Mouse (Mus musculus): ENCODE measurements around the gene Ash1l. TPM values are rescaled to one million over a fixed set of nuclear protein-coding genes. Genes with fewer than 3 reads are reported as not detected.
A peak's percentile ranks its signal among the peaks of the same experiment; 100 is the strongest.

Gene Ash1l
- polyA plus RNA-seq, 1 experiment from 2014 or later: 17.3 TPM

DNA sequence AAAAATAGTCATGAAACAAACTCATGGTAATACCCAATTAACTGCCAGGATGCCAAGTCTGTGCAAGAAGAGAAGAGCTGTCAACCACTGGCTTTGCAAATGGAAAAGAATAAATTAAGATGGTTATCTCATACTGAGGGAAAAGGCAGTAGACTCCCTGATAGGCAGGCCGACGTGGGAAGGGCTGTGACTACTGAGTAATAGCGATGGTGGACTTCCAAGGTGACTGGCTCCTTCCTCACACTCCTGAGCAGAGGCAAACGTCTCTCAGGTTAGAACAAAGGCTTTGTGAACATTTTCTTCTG lies 152.8 kb downstream of the Ash1l start:
- Histone ChIP-seq H3K36me3 (peaks cover 22% of the 10 kb centered on the region), H3K9me3 (replicated peaks) (no peaks in the 10 kb centered on the region), H3K4me3 (no peak overlapping the region), H3K27ac (0 out of 2 replicates have a peak overlapping the region, but pooled peaks have one; percentile 17), H3K27me3 (ENCODE audit: low read depth, poor library complexity, severe bottlenecking) (no peaks in the 10 kb centered on the region), H3K4me1 (peaks cover 32% of the 10 kb centered on the region)
- no peak for DNase-seq (ENCODE audit: low spot score)
- WGBS: 80% methylated on average over 4 of the region's 4 CpGs

DNA sequence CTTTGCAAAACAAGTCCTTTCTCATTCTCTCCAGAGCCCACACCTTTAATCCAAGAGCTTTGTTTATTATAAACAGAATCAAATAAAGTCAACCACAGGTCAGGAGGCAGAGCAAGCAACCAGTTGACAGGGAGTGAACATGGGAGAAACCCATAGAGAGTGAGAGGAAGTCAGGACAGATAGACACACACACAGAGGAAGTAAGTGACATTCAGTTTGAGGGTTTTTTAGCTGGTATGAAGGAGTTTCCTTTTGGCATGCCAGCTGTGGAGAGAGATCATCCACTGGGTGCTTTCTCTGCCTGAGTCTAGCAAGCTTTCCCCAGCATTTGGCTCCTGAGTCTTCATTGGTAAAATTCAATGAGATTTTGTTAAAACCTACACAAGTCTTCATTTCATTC lies 156.5 kb downstream of the Ash1l start:
- H3K27ac ChIP-seq: no peak overlapping the region
- no peak overlapping the region for H3K4me3 ChIP-seq
- H3K36me3 ChIP-seq: no peaks in the 10 kb centered on the region
- H3K27me3 ChIP-seq (ENCODE audit: low read depth, poor library complexity, severe bottlenecking): no peaks in the 10 kb centered on the region
- no peaks in the 10 kb centered on the region for H3K9me3 ChIP-seq (replicated peaks)
- DNase-seq (ENCODE audit: low spot score): no peak
- H3K4me1 ChIP-seq: peaks cover 8% of the 10 kb centered on the region; the same call in 1 of the 2 replicates

DNA sequence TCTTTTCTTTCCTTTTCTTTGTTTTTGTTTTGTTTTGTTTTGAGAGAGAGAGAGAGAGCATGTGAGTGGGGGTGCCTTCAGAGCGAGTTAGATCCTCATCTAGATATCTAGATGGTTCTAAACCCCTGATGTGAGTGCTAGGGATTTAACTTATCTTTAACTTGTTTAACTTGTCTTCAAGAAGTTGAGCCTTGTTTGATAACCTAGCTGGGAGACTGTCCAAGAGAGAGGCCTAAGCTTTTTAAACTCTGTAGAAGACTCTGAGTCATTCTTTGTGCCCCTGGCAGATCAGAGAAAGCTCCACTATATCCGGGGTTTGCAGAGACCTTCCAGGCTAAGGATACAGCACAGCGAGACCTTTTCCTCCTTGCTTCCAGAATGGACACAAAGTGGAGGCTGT lies 157.1 kb downstream of the Ash1l start:
- Histone ChIP-seq H3K9me3 (replicated peaks) (no peaks in the 10 kb centered on the region), H3K4me1 (peaks cover 4% of the 10 kb centered on the region; the same call in 1 of the 2 replicates), H3K27me3 (ENCODE audit: low read depth, poor library complexity, severe bottlenecking) (no peaks in the 10 kb centered on the region), H3K27ac (no peak overlapping the region), H3K4me3 (no peak overlapping the region), H3K36me3 (no peaks in the 10 kb centered on the region)
- WGBS: 76% methylated on average over 3 of the region's 3 CpGs
- DNase-seq (ENCODE audit: low spot score): no peak

DNA sequence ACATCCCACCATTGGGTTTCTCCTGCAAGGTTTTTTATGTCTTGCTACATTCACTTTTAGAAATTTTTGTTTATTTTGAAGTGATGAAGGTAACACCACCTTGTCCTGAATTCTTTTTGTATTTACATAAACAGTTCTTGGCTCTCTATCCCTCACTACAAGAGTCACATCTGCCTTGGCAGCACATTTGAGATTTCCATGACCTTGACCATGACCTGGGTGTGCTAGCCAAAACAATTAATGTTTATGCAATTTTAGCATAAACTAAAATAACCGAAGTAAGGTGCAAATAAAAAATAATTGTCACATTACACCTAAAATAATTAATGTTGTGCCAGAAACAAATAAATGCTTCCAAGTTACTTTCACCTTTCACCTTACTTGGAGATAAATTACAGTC lies 157.7 kb downstream of the Ash1l start:
- no peaks in the 10 kb centered on the region for H3K4me1 ChIP-seq
- WGBS: 70% methylated on average over 1 of the region's 1 CpGs
- H3K27me3 ChIP-seq (ENCODE audit: low read depth, poor library complexity, severe bottlenecking): no peaks in the 10 kb centered on the region
- no peak for DNase-seq (ENCODE audit: low spot score)
- no peaks in the 10 kb centered on the region for H3K9me3 ChIP-seq (replicated peaks)
- no peaks in the 10 kb centered on the region for H3K36me3 ChIP-seq
- no peak overlapping the region for H3K27ac ChIP-seq
- no peak overlapping the region for H3K4me3 ChIP-seq

DNA sequence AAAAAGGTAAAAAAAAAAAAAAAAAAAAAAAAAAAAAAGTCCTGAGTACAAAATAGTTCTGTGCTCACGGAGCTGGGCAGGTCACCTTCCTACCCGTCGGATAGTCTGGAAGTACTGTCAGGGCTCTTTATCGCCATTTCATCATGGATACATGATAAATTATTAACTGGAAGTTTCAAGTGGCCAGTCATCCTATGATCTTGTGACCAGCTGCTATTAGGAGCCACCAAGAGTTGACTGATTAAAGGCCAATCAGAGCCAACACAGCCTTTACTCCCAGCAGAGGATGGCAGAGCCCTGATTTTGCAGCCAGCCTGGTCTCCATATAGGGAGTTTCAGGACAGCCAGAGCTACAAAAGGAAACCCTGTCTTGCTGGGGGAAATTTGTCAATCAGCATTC lies 162.6 kb downstream of the Ash1l start:
- Histone ChIP-seq H3K36me3 (no peaks in the 10 kb centered on the region), H3K4me1 (no peaks in the 10 kb centered on the region), H3K27ac (no peak overlapping the region), H3K27me3 (ENCODE audit: low read depth, poor library complexity, severe bottlenecking) (no peaks in the 10 kb centered on the region), H3K9me3 (replicated peaks) (no peaks in the 10 kb centered on the region), H3K4me3 (no peak overlapping the region)
- WGBS: 85% methylated on average over 4 of the region's 4 CpGs
- DNase-seq (ENCODE audit: low spot score): no peak

DNA sequence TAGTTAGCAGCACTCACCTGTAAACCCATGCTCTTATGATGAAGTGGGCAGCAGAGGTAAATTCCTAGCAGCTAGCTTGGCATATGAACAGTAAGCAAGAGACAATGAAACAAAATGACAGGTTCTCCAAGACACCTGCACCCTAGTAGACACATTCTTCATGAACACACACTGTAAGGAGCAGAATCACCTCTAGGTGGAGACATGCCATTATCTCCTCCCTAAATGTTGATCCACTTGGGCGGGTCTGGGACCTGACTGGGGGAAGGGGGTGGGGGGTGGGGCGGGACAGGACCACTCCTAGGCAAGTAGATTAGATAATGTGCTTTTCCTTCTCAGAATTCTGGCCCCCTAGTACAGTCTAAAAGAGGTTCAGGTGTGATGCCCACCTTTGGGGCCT lies 165.1 kb downstream of the Ash1l start:
- Histone ChIP-seq H3K4me1 (no peaks in the 10 kb centered on the region), H3K27ac (no peak overlapping the region), H3K27me3 (ENCODE audit: low read depth, poor library complexity, severe bottlenecking) (no peaks in the 10 kb centered on the region), H3K4me3 (no peak overlapping the region), H3K9me3 (replicated peaks) (no peaks in the 10 kb centered on the region), H3K36me3 (no peaks in the 10 kb centered on the region)
- 9% methylated on average over 2 of the region's 2 CpGs for WGBS
- DNase-seq (ENCODE audit: low spot score): no peak

DNA sequence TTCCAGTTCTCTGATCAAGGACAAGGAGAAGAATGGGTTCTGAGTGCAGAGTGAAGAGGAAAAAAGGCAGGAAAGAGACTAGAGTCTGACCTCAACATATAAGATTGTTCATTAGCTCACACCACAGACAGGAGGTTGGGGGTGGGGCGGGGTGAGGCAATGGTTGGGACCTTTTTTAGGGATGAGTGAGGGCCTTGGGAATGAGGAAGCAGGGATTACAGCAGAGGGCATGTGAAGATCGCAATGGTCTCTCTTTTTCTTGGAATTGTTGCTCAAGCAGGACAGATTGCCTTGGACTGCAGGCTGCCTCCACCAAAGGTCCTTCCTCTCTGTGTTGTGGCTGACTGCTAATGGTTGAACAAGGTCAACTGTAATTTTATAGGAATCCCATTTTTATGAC lies 172.9 kb downstream of the Ash1l start:
- no peak overlapping the region for H3K27ac ChIP-seq
- no peaks in the 10 kb centered on the region for H3K36me3 ChIP-seq
- no peaks in the 10 kb centered on the region for H3K27me3 ChIP-seq (ENCODE audit: low read depth, poor library complexity, severe bottlenecking)
- no peaks in the 10 kb centered on the region for H3K4me1 ChIP-seq
- H3K9me3 ChIP-seq (replicated peaks): no peaks in the 10 kb centered on the region
- DNase-seq (ENCODE audit: low spot score): no peak
- 67% methylated on average over 2 of the region's 2 CpGs for WGBS
- H3K4me3 ChIP-seq: no peak overlapping the region

DNA sequence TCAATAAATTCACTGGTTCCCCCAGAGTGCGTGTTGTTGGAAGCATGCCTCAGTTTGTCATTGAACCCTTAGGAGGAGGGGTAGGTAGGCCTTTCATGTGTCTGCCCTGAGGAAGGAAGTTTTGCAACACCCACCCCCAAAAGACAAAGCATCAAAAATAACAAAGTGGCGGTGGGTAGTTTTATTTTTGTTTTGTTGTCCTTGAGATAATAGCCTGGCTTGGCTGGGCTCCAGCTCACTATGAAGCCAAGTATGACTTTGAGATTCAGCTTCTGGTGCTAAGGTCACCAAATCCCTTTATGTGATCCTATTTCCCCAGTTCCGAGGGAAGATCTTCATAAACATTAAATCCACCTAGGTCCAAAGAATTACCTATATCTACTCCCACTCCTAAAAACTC lies 173.8 kb downstream of the Ash1l start:
- no peaks in the 10 kb centered on the region for H3K9me3 ChIP-seq (replicated peaks)
- H3K27me3 ChIP-seq (ENCODE audit: low read depth, poor library complexity, severe bottlenecking): no peaks in the 10 kb centered on the region
- 89% methylated on average over 3 of the region's 3 CpGs for WGBS
- DNase-seq (ENCODE audit: low spot score): no peak
- H3K4me1 ChIP-seq: peaks cover 4% of the 10 kb centered on the region; the same call in 1 of the 2 replicates
- H3K36me3 ChIP-seq: no peaks in the 10 kb centered on the region
- H3K4me3 ChIP-seq: no peak overlapping the region
- no peak overlapping the region for H3K27ac ChIP-seq

DNA sequence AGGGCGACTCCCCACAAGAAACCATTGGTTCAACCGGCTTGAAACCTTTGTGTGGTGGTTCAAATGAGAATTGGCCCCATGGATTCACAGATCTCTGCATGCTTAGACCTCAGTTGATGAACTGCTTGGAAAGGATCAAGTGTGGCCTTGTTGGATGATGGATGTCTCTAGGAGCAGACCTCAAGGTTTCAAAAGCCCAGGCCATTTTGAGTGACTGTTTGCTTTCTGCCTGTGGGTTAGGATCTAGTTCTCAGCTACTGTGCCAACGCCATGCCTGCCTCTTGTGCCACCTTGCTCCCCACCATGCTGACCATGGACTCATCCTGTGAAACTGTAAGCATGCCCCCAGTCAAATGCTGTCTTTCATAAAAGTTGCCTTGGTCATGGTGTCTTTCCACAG lies 175.6 kb downstream of the Ash1l start:
- Histone ChIP-seq H3K4me1 (peaks cover 4% of the 10 kb centered on the region; the same call in 1 of the 2 replicates), H3K27ac (no peak overlapping the region), H3K27me3 (ENCODE audit: low read depth, poor library complexity, severe bottlenecking) (no peaks in the 10 kb centered on the region), H3K4me3 (no peak overlapping the region), H3K36me3 (no peaks in the 10 kb centered on the region), H3K9me3 (replicated peaks) (no peaks in the 10 kb centered on the region)
- WGBS: 92% methylated on average over 3 of the region's 3 CpGs
- no peak for DNase-seq (ENCODE audit: low spot score)

Other genes starting within 250 kb of the Ash1l start
- gene Rit1, start 233.8 kb upstream of the Ash1l start, polyA plus RNA-seq (2016; fragmentation: Nextera tagmentation; extraction: Ambion mirVana): 26.8 and 28.4 TPM in 2 replicates
- 15.1 and 28.1 TPM in 2 replicates for gene Syt11, start 175.5 kb upstream of the Ash1l start, polyA plus RNA-seq (2016; fragmentation: Nextera tagmentation; extraction: Ambion mirVana)
- 17.6 and 18.5 TPM in 2 replicates for gene Gon4l, start 115.4 kb upstream of the Ash1l start, polyA plus RNA-seq (2016; fragmentation: Nextera tagmentation; extraction: Ambion mirVana)
- gene Msto1, start 36.6 kb upstream of the Ash1l start, polyA plus RNA-seq (2016; fragmentation: Nextera tagmentation; extraction: Ambion mirVana): 57.4 and 67.0 TPM in 2 replicates
- gene Dap3, start 559 bp downstream of the Ash1l start, polyA plus RNA-seq (2016; fragmentation: Nextera tagmentation; extraction: Ambion mirVana): 160 and 173 TPM in 2 replicates
- 9.4 and 13.3 TPM in 2 replicates for gene Rusc1, start 142.7 kb downstream of the Ash1l start, polyA plus RNA-seq (2016; fragmentation: Nextera tagmentation; extraction: Ambion mirVana)
- gene Gm43738, start 150.5 kb downstream of the Ash1l start, polyA plus RNA-seq (2016; fragmentation: Nextera tagmentation; extraction: Ambion mirVana): 0.09 TPM in 1 of 2 replicates, not detected in the other
- gene Fdps, start 151.3 kb downstream of the Ash1l start, polyA plus RNA-seq (2016; fragmentation: Nextera tagmentation; extraction: Ambion mirVana): 361 and 405 TPM in 2 replicates
- gene Pklr, start 185.5 kb downstream of the Ash1l start, polyA plus RNA-seq (2016; fragmentation: Nextera tagmentation; extraction: Ambion mirVana): 3.6 and 4.4 TPM in 2 replicates
- 1.3 and 1.6 TPM in 2 replicates for gene Hcn3, start 209.6 kb downstream of the Ash1l start, polyA plus RNA-seq (2016; fragmentation: Nextera tagmentation; extraction: Ambion mirVana)
- 40.1 and 44.8 TPM in 2 replicates for gene Clk2, start 214.2 kb downstream of the Ash1l start, polyA plus RNA-seq (2016; fragmentation: Nextera tagmentation; extraction: Ambion mirVana)
- gene Scamp3, start 226.9 kb downstream of the Ash1l start, polyA plus RNA-seq (2016; fragmentation: Nextera tagmentation; extraction: Ambion mirVana): 115 and 119 TPM in 2 replicates
- 32.2 and 35.0 TPM in 2 replicates for gene Fam189b, start 232.5 kb downstream of the Ash1l start, polyA plus RNA-seq (2016; fragmentation: Nextera tagmentation; extraction: Ambion mirVana)